Mouse (Mus musculus) ovary, postnatal 14 days (tissue): ENCODE results near the gene Gga3.
A peak's percentile ranks its signal among the peaks of the same experiment; 100 is the strongest.

Experiments used
- DNase-seq: peaks from one replicate; pipeline ENCODE4 v3.0.0; 2022; ENCODE audit warnings: low spot score

The Gga3 gene

GRCm38 (mm10) chr11:115630532-115631504 is 27.0 kb upstream of the Gga3 start:
- DNase-seq, result no peak

- DNase-seq, result no peak
Observed at GRCm38 (mm10) chr11:115629734-115630531, 26.1 kb upstream of the Gga3 start.

GRCm38 (mm10) chr11:115628465-115629101 is 24.7 kb upstream of the Gga3 start:
- DNase-seq, result no peak

GRCm38 (mm10) chr11:115627705-115628464 is 24.0 kb upstream of the Gga3 start, which contains the start of gene Slc25a19:
Gene Slc25a19, minus strand, starts transcription at chr11:115628295.
- DNase-seq, result peak; percentile 96

- DNase-seq, result no peak
Observed at GRCm38 (mm10) chr11:115626824-115627616, 23.2 kb upstream of the Gga3 start.

- DNase-seq, result no peak
Observed at GRCm38 (mm10) chr11:115625877-115626276, 22.0 kb upstream of the Gga3 start.

- no peak for DNase-seq
Observed at GRCm38 (mm10) chr11:115623487-115624070, 19.7 kb upstream of the Gga3 start.

- DNase-seq, result no peak
Observed at GRCm38 (mm10) chr11:115619949-115620348, 16.1 kb upstream of the Gga3 start.

- DNase-seq, result no peak
Observed at GRCm38 (mm10) chr11:115618732-115619516, 15.1 kb upstream of the Gga3 start.

- DNase-seq, result no peak
Observed at GRCm38 (mm10) chr11:115618001-115618400, 14.2 kb upstream of the Gga3 start.

GRCm38 (mm10) chr11:115616893-115617292 is 13.0 kb upstream of the Gga3 start:
- no peak for DNase-seq

- no peak for DNase-seq
Observed at GRCm38 (mm10) chr11:115616371-115616770, 12.5 kb upstream of the Gga3 start.

- no peak for DNase-seq
Observed at GRCm38 (mm10) chr11:115615875-115616274, 12.0 kb upstream of the Gga3 start.

- peak; percentile 39 for DNase-seq
Observed at GRCm38 (mm10) chr11:115615108-115615825, 11.4 kb upstream of the Gga3 start.

- no peak for DNase-seq
Observed at GRCm38 (mm10) chr11:115614346-115615107, 10.7 kb upstream of the Gga3 start.

GRCm38 (mm10) chr11:115613138-115613945 is 9.5 kb upstream of the Gga3 start:
- DNase-seq, result no peak
